Mouse (Mus musculus): ENCODE measurements around the gene Gm20388.
A peak's percentile ranks its signal among the peaks of the same experiment; 100 is the strongest.

DNA sequence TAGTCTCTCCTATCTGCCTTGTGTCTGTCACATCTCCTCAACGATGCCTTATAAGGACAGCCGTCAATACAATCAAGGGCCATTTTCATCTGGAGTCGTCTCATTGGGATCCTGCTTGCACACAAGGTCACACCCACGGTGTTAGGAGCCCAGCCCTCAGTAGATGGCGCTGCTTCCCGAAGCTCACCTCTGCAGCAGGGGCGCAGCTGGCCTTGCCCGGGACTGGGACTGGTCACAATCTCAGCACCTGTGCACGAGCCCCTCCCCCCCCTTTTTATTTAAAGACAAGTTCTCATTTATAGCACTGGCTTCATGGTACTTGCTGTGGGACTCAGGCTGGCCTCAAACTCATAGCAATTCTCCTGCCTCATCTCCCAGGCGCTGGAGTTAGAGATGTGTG, 773.0 kb downstream of the Gm20388 start:
- TF ChIP-seq CTCF (IDR thresholded peaks at IDR 0.05; ENCODE audit: borderline replicate concordance, extremely low read depth, insufficient read depth, insufficient read length) (peak; percentile 68), POLR2A (IDR thresholded peaks at IDR 0.05; ENCODE audit: borderline replicate concordance, extremely low read depth, insufficient read depth, insufficient read length, poor library complexity, severe bottlenecking) (no peak)

Data from brain, embryonic 14.5 days (tissue).